Mouse (Mus musculus) midbrain, embryonic 11.5 days (tissue): Measurements from ENCODE around the gene Irf5. TPM values are rescaled to one million over a fixed set of nuclear protein-coding genes. Genes with fewer than 3 reads are reported as not detected.
"Not testable (repeated sequence)": the region's sequence is repeated elsewhere in the genome, so short reads cannot be mapped to it uniquely, and the experiment has no call there.

Experiments
- ATAC-seq: fragments of 200-750 bp; cut with Nextera tagmentation; 2 replicates; pipeline ENCODE4 v1.8.0; 2017; ENCODE audit warnings: moderate TSS enrichment, moderate library complexity; ENCODE audit not compliant: low FRiP score
- DNase-seq: peaks from one replicate; pipeline ENCODE4 v3.0.0; 2015; ENCODE audit warnings: low spot score; ENCODE audit errors: missing footprints
- H3K27ac ChIP-seq: fragments of 300-500 bp; sonication (generic); 2 replicates; pipeline ENCODE4 v1.5.1; 2014; ENCODE audit warnings: low read depth, low read length
- H3K27me3 ChIP-seq: fragments of 300-500 bp; sonication (generic); 2 replicates; pipeline ENCODE4 v1.6.1; 2014; ENCODE audit warnings: mild to moderate bottlenecking, low read length, moderate library complexity, mixed read lengths; ENCODE audit not compliant: control insufficient read depth, insufficient read depth
- H3K36me3 ChIP-seq: fragments of 300-500 bp; sonication (generic); 2 replicates; pipeline ENCODE4 v1.6.1; 2014; ENCODE audit warnings: mild to moderate bottlenecking, low read length, moderate library complexity, mixed read lengths; ENCODE audit not compliant: control insufficient read depth, insufficient read depth
- H3K4me1 ChIP-seq: fragments of 300-500 bp; sonication (generic); 2 replicates; pipeline ENCODE4 v1.6.1; 2014; ENCODE audit warnings: low read length; ENCODE audit not compliant: control insufficient read depth, insufficient read depth
- H3K4me2 ChIP-seq: fragments of 300-500 bp; sonication (generic); 2 replicates; pipeline ENCODE4 v1.6.1; 2014; ENCODE audit warnings: mild to moderate bottlenecking, moderate library complexity
- H3K4me3 ChIP-seq: fragments of 300-500 bp; sonication (generic); 2 replicates; pipeline ENCODE4 v1.5.1; 2014; ENCODE audit warnings: low read depth, low read length
- H3K9ac ChIP-seq: fragments of 300-500 bp; sonication (generic); 2 replicates; pipeline ENCODE4 v1.6.1; 2014; ENCODE audit warnings: low read length
- H3K9me3 ChIP-seq: fragments of 300-500 bp; sonication (generic); 2 replicates; pipeline ENCODE4 v1.6.1; 2016; ENCODE audit warnings: low read length; ENCODE audit not compliant: control insufficient read depth
- WGBS: fragments of 180-500 bp; shearing (Covaris S2); extraction: QIAGEN DNeasy Blood & Tissue Kit; methylation state at CpG from one replicate; pipeline ENCODE4 v1.1.7; 2014; 5-methylcytosine and 5-hydroxymethylcytosine counted together
- polyA plus RNA-seq: library from polyadenylated mRNA; unstranded; fragments of >200 nt; fragmentation: Nextera tagmentation; extraction: Ambion mirVana; gene quantifications from 2 replicates; pipeline ENCODE4 v1.2.1, GENCODE M21; 2014

Irf5 gene
- polyA plus RNA-seq, 1 experiment from 2014 or later: 1.6 TPM

DNA sequence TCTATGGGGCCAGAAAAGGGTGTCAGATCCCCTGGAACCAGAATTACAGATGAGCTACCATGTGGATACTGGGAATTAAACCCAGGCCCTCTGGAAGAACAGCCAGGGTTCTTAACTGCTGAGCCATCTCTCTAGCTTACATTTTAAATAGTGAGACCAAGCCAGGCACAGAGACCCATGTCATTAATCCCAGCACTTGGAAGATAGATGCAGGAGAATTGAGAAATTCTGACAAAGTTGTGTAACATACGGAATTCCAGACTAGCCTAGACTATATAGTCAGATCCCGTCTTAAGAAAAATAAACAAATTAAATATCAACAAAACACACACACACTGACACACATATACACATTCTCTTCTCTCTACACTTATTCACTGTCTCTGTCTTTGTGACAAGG, 26.1 kb downstream of the Irf5 start:
- 94% methylated on average over 2 of the region's 2 CpGs for WGBS
- Histone ChIP-seq H3K36me3 (peaks cover 6% of the 10 kb centered on the region; the same call in 1 of the 2 replicates), H3K27ac (no peak overlapping the region), H3K27me3 (no peaks in the 10 kb centered on the region), H3K9me3 (no peaks in the 10 kb centered on the region), H3K4me3 (no peak overlapping the region), H3K4me1 (no peaks in the 10 kb centered on the region), H3K9ac (no peak overlapping the region), H3K4me2 (no peak overlapping the region)
- DNase-seq (no peak), ATAC-seq (no peak)

DNA sequence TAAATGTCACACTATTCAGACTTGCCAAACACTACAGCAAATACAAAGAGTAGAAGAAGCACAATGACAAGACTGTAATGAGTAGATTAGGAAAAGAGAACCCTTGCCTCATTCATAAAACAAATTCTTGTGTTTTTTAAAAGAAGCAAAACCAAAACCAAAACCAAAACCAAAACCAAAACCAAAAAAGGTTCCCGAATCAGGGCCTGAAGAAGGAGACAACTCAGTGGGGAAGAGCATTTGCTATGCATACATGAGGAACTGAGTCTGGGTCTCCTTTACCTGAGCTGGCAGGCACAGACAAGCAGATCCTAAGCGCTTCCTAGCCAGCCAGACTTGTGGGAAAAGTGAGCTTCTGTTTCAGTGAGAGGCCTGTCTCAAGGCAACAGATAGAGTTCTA, 30.7 kb downstream of the Irf5 start:
- 100% methylated on average over 2 of the region's 2 CpGs for WGBS
- DNase-seq: no peak

GRCm38 (mm10) chr6:29576388-29576787, 50.0 kb downstream of the Irf5 start:
- DNase-seq, H3K27me3 ChIP-seq, H3K9me3 ChIP-seq, H3K4me3 ChIP-seq, H3K9ac ChIP-seq, ATAC-seq, H3K4me2 ChIP-seq, H3K27ac ChIP-seq, H3K4me1 ChIP-seq: not testable (repeated sequence)
- peaks cover 30% of the 10 kb centered on the region for H3K36me3 ChIP-seq
- WGBS: 76% methylated on average over 3 of the region's 3 CpGs

More for the DNA sequence above, 30.7 kb downstream of the Irf5 start:
- H3K4me1 ChIP-seq: no peaks in the 10 kb centered on the region
- no peak overlapping the region for H3K4me3 ChIP-seq
- no peaks in the 10 kb centered on the region for H3K9me3 ChIP-seq
- no peak for ATAC-seq
- no peaks in the 10 kb centered on the region for H3K27me3 ChIP-seq
- H3K27ac ChIP-seq: no peak overlapping the region
- no peak overlapping the region for H3K9ac ChIP-seq
- H3K36me3 ChIP-seq: peaks cover 10% of the 10 kb centered on the region; the same call in 1 of the 2 replicates
- no peak overlapping the region for H3K4me2 ChIP-seq

- H3K9ac ChIP-seq: no peak overlapping the region
- no peak overlapping the region for H3K4me3 ChIP-seq
- DNase-seq (no peak), ATAC-seq (no peak)
- H3K27me3 ChIP-seq: no peaks in the 10 kb centered on the region
- H3K4me1 ChIP-seq: no peaks in the 10 kb centered on the region
- WGBS: 95% methylated on average over 1 of the region's 1 CpGs
- peaks cover 27% of the 10 kb centered on the region for H3K36me3 ChIP-seq
- no peak overlapping the region for H3K4me2 ChIP-seq
- H3K9me3 ChIP-seq: no peaks in the 10 kb centered on the region
- no peak overlapping the region for H3K27ac ChIP-seq
Measured at GRCm38 (mm10) chr6:29580770-29581169, 54.3 kb downstream of the Irf5 start.

- Histone ChIP-seq H3K9ac (no peak overlapping the region), H3K4me2 (no peak overlapping the region), H3K27ac (no peak overlapping the region), H3K4me3 (no peak overlapping the region), H3K4me1 (no peaks in the 10 kb centered on the region), H3K36me3 (peaks cover 27% of the 10 kb centered on the region), H3K27me3 (no peaks in the 10 kb centered on the region), H3K9me3 (no peaks in the 10 kb centered on the region)
- ATAC-seq (no peak), DNase-seq (no peak)
- WGBS: 97% methylated on average over 3 of the region's 3 CpGs
Measured at GRCm38 (mm10) chr6:29581202-29581601, 54.8 kb downstream of the Irf5 start.

Other genes starting within 250 kb of the Irf5 start
- gene Fam71f2, start 247.0 kb upstream of the Irf5 start, polyA plus RNA-seq: 0.41 and 0.79 TPM in 2 replicates
- not detected in 2 replicates for gene Fam71f1, start 207.5 kb upstream of the Irf5 start, polyA plus RNA-seq
- 265 and 278 TPM in 2 replicates for gene Calu, start 178.6 kb upstream of the Irf5 start, polyA plus RNA-seq
- 0.19 and 0.25 TPM in 2 replicates for gene Opn1sw, start 138.2 kb upstream of the Irf5 start, polyA plus RNA-seq
- 20.5 and 22.4 TPM in 2 replicates for gene Ccdc136, start 130.3 kb upstream of the Irf5 start, polyA plus RNA-seq
- 1.8 and 2.5 TPM in 2 replicates for gene Flnc, start 93.4 kb upstream of the Irf5 start, polyA plus RNA-seq
- 178 and 199 TPM in 2 replicates for gene Atp6v1f, start 58.9 kb upstream of the Irf5 start, polyA plus RNA-seq
- gene Atp6v1fnb, start 55.2 kb upstream of the Irf5 start, polyA plus RNA-seq: 0.20 and 0.25 TPM in 2 replicates
- 5.6 and 6.8 TPM in 2 replicates for gene Kcp, start 18.7 kb upstream of the Irf5 start, polyA plus RNA-seq
- gene Tnpo3, start 83.3 kb downstream of the Irf5 start, polyA plus RNA-seq: 120 and 127 TPM in 2 replicates
- gene Tspan33, start 167.6 kb downstream of the Irf5 start, polyA plus RNA-seq: 4.9 and 6.8 TPM in 2 replicates
- 38.6 and 44.5 TPM in 2 replicates for gene Smo, start 208.9 kb downstream of the Irf5 start, polyA plus RNA-seq
- gene Ahcyl2, start 241.4 kb downstream of the Irf5 start, polyA plus RNA-seq: 11.3 and 11.8 TPM in 2 replicates